Mouse (Mus musculus): ENCODE data around the gene Grip1. TPM values are rescaled to one million over a fixed set of nuclear protein-coding genes. Genes with fewer than 3 reads are reported as not detected.

Grip1 gene
- polyA plus RNA-seq, 1 experiment: 0.08 TPM

DNA sequence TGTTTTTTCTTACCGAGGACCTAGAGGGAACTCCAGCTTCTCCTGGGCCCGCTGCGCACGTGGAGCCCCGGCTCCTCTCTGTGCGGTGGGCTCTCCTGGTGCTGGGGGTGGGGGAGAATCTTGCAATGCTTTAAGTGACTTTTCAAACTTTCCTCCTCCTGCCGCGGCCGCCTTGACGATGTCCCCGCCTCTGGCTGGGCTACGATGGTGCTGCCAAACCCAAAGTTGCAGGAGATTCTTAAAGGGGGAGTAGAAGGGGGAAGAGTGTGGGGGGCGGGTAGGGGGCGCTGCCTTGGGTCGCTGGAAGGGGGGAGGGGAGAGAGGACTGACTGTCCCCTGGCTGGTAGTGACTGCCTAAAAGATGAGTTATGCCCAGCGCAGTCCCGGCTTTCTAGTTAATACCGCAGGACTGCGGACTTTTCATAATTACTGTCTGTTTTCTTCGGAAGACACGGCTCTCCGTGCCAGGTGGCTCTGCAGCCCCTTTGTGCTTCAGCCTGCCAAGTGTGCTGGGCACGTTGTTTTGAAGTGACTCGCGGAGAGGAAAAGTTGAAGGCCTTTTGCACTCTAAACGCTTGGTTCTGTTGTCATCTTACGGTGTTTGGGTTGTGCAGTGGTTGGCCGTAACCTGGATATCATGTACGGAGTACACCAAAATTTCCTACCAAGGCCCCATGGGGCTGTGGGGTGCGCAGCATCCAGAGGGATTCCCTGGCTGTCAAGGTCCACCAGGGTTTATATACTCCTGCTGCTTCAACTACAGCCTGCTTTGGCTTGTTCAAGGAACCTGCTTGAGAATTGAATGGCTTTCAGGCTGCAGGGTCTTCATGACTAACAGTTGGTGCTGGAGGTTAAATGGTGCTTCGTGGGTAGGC is 1.3 kb downstream of the Grip1 start:
- TF ChIP-seq CEBPB (IDR thresholded peaks at IDR 0.05; ENCODE audit: insufficient read depth, poor library complexity, severe bottlenecking) (no peak), TCF3 (IDR thresholded peaks at IDR 0.05; ENCODE audit: insufficient read length, low read depth) (no peak), MYOG (IDR thresholded peaks at IDR 0.05; ENCODE audit: control insufficient read depth in 1 of 3, insufficient read depth in 1 of 3, insufficient read length in 2 of 3, low read depth in 2 of 3) (no peak), POLR2A (IDR thresholded peaks at IDR 0.05; ENCODE audit: insufficient read length, low read depth) (no peak), SRF (IDR thresholded peaks at IDR 0.05; ENCODE audit: control insufficient read depth, insufficient read length, low read depth) (no peak), REST (IDR thresholded peaks at IDR 0.05; ENCODE audit: insufficient read depth, insufficient read length) (no peak), USF1 (IDR thresholded peaks at IDR 0.05; ENCODE audit: low read depth) (no peak), E2F4 (IDR thresholded peaks at IDR 0.05; ENCODE audit: insufficient read depth) (no peak), MYOD1 (IDR thresholded peaks at IDR 0.05; ENCODE audit: control insufficient read depth in 1 of 3, insufficient read length in 2 of 3, low read depth in 2 of 3) (no peak), POLR2AphosphoS2 (IDR thresholded peaks at IDR 0.05; ENCODE audit: insufficient read length, low read depth) (no peak), MAX (IDR thresholded peaks at IDR 0.05; ENCODE audit: low read depth) (no peak), TCF12 (IDR thresholded peaks at IDR 0.05; ENCODE audit: insufficient read depth, poor library complexity, severe bottlenecking) (no peak)
- H3K36me3 ChIP-seq (ENCODE audit: control insufficient read depth, insufficient read depth): no peaks in the 10 kb centered on the region
- H3ac ChIP-seq (ENCODE audit: control insufficient read depth, insufficient read length): no peak overlapping the region
- H3K4me3 ChIP-seq: no peak overlapping the region
- H3K27me3 ChIP-seq (ENCODE audit: control insufficient read depth, insufficient read depth, insufficient read length): peaks cover 34% of the 10 kb centered on the region
- H3K4me2 ChIP-seq (ENCODE audit: low read depth): peak overlapping the region; percentile 55
- H3K79me2 ChIP-seq (ENCODE audit: control insufficient read depth, insufficient read depth): no peaks in the 10 kb centered on the region

DNA sequence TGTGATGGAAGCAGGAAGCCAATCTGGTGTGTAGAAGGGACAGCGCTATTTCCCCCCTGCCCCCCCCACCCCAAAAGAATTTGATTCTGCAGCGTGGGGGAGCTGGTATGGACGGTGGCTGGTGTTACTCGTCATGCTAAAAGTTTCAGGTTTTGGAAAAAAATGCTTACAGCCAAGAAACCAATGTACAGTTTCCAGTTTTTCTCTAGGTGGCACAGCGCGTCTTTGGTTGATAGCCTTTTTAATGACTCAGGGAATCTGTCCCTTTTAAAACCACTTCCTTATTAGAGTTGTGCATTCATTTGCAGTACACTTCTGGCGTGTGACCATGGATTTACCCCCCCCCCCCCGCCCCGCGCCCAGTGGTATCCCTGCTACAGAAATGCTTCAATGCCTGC is 1.9 kb downstream of the Grip1 start:
- H3K79me2 ChIP-seq (ENCODE audit: control insufficient read depth, insufficient read depth): no peaks in the 10 kb centered on the region
- H3K27me3 ChIP-seq (ENCODE audit: control insufficient read depth, insufficient read depth, insufficient read length): peaks cover 34% of the 10 kb centered on the region
- no peak overlapping the region for H3K4me3 ChIP-seq
- H3ac ChIP-seq (ENCODE audit: control insufficient read depth, insufficient read length): no peak overlapping the region
- no peak overlapping the region for H3K4me2 ChIP-seq (ENCODE audit: low read depth)
- no peak for TF ChIP-seq POLR2A (IDR thresholded peaks at IDR 0.05; ENCODE audit: insufficient read length, low read depth)
- no peak for TF ChIP-seq MYOG (IDR thresholded peaks at IDR 0.05; ENCODE audit: control insufficient read depth in 1 of 3, insufficient read depth in 1 of 3, insufficient read length in 2 of 3, low read depth in 2 of 3)
- no peak for TF ChIP-seq REST (IDR thresholded peaks at IDR 0.05; ENCODE audit: insufficient read depth, insufficient read length)
- H3K36me3 ChIP-seq (ENCODE audit: control insufficient read depth, insufficient read depth): no peaks in the 10 kb centered on the region

DNA sequence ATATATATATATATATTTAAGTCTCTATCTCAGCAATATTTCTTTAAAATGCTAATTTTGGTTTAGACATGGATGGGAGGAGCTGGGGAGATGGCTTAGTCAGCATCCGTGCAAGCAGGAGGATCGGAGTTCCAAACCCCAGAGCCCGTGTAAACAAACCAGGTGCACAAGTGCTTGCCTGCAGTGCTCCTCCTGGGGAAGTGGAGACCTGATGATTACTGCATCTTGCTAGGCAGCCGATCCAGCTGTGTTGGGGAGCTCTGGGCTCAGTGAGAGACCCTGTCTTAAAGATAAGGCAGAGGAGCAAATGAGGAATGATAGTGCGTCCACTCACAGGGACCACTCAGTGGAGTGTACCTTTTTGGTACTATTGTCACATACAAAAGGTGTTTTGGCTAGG is 3.5 kb downstream of the Grip1 start:
- H3ac ChIP-seq (ENCODE audit: control insufficient read depth, insufficient read length): no peak overlapping the region
- no peak overlapping the region for H3K4me3 ChIP-seq
- H3K27me3 ChIP-seq (ENCODE audit: control insufficient read depth, insufficient read depth, insufficient read length): peaks cover 34% of the 10 kb centered on the region
- TF ChIP-seq E2F4 (IDR thresholded peaks at IDR 0.05; ENCODE audit: insufficient read depth) (no peak), MYOD1 (IDR thresholded peaks at IDR 0.05; ENCODE audit: control insufficient read depth in 1 of 3, insufficient read length in 2 of 3, low read depth in 2 of 3) (no peak), MYOG (IDR thresholded peaks at IDR 0.05; ENCODE audit: control insufficient read depth in 1 of 3, insufficient read depth in 1 of 3, insufficient read length in 2 of 3, low read depth in 2 of 3) (no peak), TCF3 (IDR thresholded peaks at IDR 0.05; ENCODE audit: insufficient read length, low read depth) (no peak), MAX (IDR thresholded peaks at IDR 0.05; ENCODE audit: low read depth) (no peak), POLR2A (IDR thresholded peaks at IDR 0.05; ENCODE audit: insufficient read length, low read depth) (no peak), TCF12 (IDR thresholded peaks at IDR 0.05; ENCODE audit: insufficient read depth, poor library complexity, severe bottlenecking) (no peak), USF1 (IDR thresholded peaks at IDR 0.05; ENCODE audit: low read depth) (no peak), CEBPB (IDR thresholded peaks at IDR 0.05; ENCODE audit: insufficient read depth, poor library complexity, severe bottlenecking) (no peak), SRF (IDR thresholded peaks at IDR 0.05; ENCODE audit: control insufficient read depth, insufficient read length, low read depth) (no peak), POLR2AphosphoS2 (IDR thresholded peaks at IDR 0.05; ENCODE audit: insufficient read length, low read depth) (no peak), REST (IDR thresholded peaks at IDR 0.05; ENCODE audit: insufficient read depth, insufficient read length) (no peak)
- H3K36me3 ChIP-seq (ENCODE audit: control insufficient read depth, insufficient read depth): no peaks in the 10 kb centered on the region
- H3K4me2 ChIP-seq (ENCODE audit: low read depth): no peak overlapping the region
- no peaks in the 10 kb centered on the region for H3K79me2 ChIP-seq (ENCODE audit: control insufficient read depth, insufficient read depth)

GRCm38 (mm10) chr10:119458991-119459390 is 5.4 kb downstream of the Grip1 start:
- no peaks in the 10 kb centered on the region for H3K79me2 ChIP-seq (ENCODE audit: control insufficient read depth, insufficient read depth)
- no peak overlapping the region for H3ac ChIP-seq (ENCODE audit: control insufficient read depth, insufficient read length)
- TF ChIP-seq USF1 (IDR thresholded peaks at IDR 0.05; ENCODE audit: low read depth): no peak
- no peak for TF ChIP-seq POLR2A (IDR thresholded peaks at IDR 0.05; ENCODE audit: insufficient read length, low read depth)
- no peak for TF ChIP-seq E2F4 (IDR thresholded peaks at IDR 0.05; ENCODE audit: insufficient read depth)
- TF ChIP-seq REST (IDR thresholded peaks at IDR 0.05; ENCODE audit: insufficient read depth, insufficient read length): no peak
- no peak for TF ChIP-seq SRF (IDR thresholded peaks at IDR 0.05; ENCODE audit: control insufficient read depth, insufficient read length, low read depth)
- TF ChIP-seq TCF12 (IDR thresholded peaks at IDR 0.05; ENCODE audit: insufficient read depth, poor library complexity, severe bottlenecking): no peak
- no peak for TF ChIP-seq MYOD1 (IDR thresholded peaks at IDR 0.05; ENCODE audit: control insufficient read depth in 1 of 3, insufficient read length in 2 of 3, low read depth in 2 of 3)
- no peak for TF ChIP-seq MAX (IDR thresholded peaks at IDR 0.05; ENCODE audit: low read depth)
- TF ChIP-seq POLR2AphosphoS2 (IDR thresholded peaks at IDR 0.05; ENCODE audit: insufficient read length, low read depth): no peak
- TF ChIP-seq MYOG (IDR thresholded peaks at IDR 0.05; ENCODE audit: control insufficient read depth in 1 of 3, insufficient read depth in 1 of 3, insufficient read length in 2 of 3, low read depth in 2 of 3): no peak
- TF ChIP-seq TCF3 (IDR thresholded peaks at IDR 0.05; ENCODE audit: insufficient read length, low read depth): no peak
- no peak for TF ChIP-seq CEBPB (IDR thresholded peaks at IDR 0.05; ENCODE audit: insufficient read depth, poor library complexity, severe bottlenecking)
- H3K36me3 ChIP-seq (ENCODE audit: control insufficient read depth, insufficient read depth): no peaks in the 10 kb centered on the region
- H3K27me3 ChIP-seq (ENCODE audit: control insufficient read depth, insufficient read depth, insufficient read length): peaks cover 15% of the 10 kb centered on the region
- H3K4me2 ChIP-seq (ENCODE audit: low read depth): no peak overlapping the region
- H3K4me3 ChIP-seq: no peak overlapping the region

Data from myocyte (in vitro differentiated cells).